Mouse (Mus musculus): ENCODE results near the gene D130043K22Rik. TPM values are rescaled to one million over a fixed set of nuclear protein-coding genes. Genes with fewer than 3 reads are reported as not detected.

D130043K22Rik gene
- total RNA-seq (2021), result not detected

DNA sequence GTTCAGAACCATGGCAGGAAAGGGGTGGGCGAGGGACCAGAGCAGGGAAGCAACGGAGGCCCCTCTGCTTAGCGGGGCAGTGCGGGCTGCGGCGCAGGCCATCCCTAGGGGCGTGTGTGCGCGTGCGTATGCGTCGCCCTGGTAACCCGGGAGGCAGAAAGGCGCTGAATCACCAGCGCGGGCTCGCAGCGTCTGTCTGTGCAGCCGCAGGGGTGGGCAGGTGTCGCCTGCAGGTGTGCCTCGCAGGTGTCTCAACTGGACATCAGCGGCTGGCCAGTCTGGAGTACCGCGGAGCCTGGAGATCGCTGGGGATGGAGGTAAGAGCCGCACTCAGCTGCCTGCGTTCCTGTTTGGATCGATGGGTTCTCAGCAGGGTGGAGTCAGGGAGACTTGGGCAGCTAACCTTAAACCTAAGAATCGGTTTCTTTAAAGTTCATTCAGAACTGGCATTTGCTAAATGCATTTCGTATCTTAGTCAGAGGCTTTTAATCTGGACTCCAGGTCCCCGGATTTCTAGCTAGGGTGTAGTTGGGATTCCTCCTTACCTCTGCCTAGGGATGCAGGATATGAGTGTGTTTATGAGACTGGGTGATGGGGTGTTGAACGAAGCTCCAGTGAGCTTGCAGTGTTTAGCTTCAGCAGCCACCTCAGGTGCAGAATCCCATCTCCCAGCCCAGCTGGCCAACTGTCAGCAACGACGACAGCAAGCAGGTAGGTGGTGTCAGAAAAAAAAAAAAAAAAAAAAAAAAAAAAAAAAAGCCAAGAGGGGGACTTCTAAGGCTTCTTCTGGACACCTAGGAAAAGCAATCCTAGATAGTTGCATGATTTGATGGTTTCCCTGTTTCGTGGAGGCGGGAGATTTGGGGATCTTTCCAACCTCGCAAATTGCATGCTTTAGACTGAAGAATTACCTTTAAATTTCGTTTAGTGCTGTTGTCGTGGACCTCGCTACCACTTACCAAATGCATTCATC is at the start of gene D130043K22Rik:
TSS of gene D130043K22Rik (plus strand) at position 153 of the 973 bp plus-strand sequence.
- peak; percentile 27 to 48 for DNase-seq
- intact Hi-C loops (cut with DNase I), result loop anchor here (5.0 kb wide), 1 partner anchor 77 kb away; no protein-coding TSS in a partner anchor

DNA sequence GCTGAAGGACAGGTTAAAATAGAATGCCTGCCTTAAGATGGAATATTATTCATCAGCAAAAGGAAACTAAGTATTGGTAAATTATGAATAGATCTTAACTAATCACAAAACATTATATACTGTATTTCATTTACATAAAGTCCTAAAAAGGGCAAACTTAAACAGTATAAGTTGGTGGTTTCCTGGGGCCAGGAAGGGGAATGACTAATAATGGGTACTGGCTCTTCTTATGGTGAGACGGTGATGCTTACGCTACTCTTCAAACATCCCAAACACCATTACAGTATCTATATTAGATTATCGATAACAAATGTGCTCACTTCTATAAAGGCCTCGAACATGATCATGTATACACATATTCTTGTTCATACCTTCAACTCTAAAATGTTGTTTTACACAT is 46.2 kb upstream of the D130043K22Rik start:
- DNase-seq, result no peak
- intact Hi-C loops (cut with DNase I), result no loop called here

DNA sequence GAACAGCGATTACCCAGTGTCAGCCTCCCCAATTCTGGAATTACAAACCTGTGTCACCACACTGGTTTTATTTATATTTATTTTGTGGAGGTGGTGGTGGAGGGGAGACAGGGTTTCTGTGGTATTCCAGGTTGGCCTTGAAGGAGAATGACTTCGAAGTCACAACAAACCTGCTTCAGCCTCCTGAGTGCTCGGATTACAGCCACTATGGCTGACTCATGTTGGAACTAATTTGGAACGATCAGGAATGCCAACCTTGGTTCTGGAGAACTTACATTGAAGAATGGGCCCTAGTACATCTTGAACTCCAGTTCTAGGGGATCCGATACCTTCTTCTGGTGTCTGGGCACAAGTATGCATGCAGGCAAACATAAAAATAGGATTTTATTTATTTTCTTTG is 45.6 kb upstream of the D130043K22Rik start:
- intact Hi-C loops (cut with DNase I), result no loop called here
- peak in 1 of 2 experiments; percentile 26 for DNase-seq

DNA sequence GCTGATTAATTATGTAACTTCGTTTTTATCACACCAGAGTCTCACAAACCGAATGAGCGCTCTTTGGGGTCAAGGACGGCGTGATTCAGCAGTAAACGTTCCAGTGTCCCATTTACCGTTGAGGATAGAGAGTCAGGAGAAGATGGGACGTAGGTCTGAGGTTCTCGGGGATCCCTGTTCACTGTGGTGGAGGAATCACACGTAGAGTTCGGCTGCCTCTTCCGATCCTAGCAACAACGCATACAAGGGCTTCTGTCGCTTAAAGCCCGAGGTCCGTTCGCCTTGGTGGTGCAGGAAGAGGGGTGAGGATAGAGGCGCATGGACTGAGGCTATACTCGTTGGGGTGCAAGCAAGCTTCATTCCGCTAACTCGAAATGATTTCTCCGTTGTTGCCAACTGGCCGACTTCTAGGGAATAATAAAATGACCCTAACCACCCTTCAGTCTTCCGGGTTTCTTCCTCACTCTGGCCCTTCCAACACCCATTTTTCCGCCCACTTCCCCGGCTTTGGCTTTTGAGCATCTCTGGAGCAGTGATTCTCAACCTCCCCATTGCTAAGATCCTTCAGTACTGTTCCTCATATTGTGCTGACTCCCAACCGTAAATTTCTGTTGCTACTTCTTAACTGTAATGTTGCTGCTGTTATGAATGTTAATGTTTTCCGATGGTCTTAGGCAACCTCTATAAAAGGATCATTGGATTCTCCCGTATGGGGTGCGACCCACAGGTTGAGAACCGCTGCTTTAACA is 44.8 kb upstream of the D130043K22Rik start:
- peak; percentile 62 to 71 for DNase-seq
- intact Hi-C loops (cut with DNase I), result loop anchor here (2.0 kb wide), 1 partner anchor 39 kb away; the partner anchor contains the start of gene Gmnn

DNA sequence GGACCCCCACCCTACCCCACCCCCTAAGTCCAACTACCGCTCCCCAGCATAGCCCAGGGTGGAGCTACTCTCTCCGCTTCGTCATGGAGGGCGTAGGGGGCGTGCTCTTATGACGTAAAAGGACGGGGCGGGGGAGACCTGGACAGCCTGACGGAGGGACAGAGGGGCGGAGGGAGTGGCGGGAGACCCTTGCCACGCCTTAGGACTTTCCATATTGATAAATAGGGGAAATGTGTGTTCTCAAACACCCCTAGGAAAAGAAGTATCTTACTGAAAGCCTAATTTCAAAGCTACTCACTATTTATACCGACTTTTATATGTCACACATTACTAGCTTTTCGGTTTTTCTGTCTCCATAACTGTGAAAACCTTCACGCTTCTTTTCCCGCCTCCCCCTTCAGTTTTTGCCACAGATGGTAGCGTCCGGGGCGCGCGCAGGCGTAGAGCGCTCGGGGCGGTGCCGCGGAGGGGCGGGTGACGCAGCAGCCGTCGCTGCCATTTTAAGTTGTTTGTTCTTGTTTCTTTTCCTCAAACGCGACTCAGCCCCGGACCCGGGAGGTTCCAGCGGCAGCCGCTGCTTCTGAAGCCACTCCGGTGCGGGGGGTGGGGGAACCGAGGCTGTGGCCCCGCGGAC is 44.1 kb upstream of the D130043K22Rik start:
- intact Hi-C loops (cut with DNase I), result loop anchor here (1.0 to 2.0 kb wide), 2 partner anchors 31 to 40 kb away; partner anchors contain the start of genes Acot13, Gmnn and Tdp2
- peak; percentile 97 to 98 for DNase-seq

GRCm38 (mm10) chr13:24801308-24801921 is 43.5 kb upstream of the D130043K22Rik start, which contains the start of gene BC005537:
BC005537 (plus strand) TSS chr13:24801657.
- no peak for DNase-seq
- intact Hi-C loops (cut with DNase I), result loop anchor here (1.0 to 2.0 kb wide), 2 partner anchors 30 to 41 kb away; partner anchors contain the start of genes Acot13, Gmnn and Tdp2

DNA sequence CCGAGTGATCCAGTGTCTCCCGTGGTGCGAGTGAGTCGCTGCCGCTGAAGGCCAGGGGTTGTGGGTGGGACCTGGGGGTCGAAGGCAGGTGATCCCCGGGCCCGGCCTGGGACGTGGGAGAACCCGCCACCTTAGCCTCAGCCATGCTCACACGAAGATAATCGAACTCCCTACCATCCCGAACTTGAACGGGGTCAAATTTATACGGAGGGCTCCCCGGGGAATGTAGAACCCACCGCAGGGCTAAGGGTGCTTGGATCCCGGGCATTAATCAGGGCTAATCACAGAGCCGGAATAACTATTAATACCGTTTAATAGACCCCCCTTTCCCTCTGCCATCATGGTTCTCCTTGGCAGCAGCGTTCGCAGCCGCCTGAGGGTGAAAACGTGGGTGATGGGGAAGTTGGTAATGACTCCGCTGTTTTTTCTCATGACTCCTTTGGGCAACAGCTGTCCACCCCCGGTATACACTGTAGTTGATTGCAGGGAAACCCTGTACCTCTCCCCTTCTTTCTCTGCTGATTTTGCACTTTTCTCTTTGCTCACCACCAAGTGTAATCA is 42.7 kb upstream of the D130043K22Rik start:
- DNase-seq, result peak; percentile 49 to 61
- intact Hi-C loops (cut with DNase I), result no loop called here

DNA sequence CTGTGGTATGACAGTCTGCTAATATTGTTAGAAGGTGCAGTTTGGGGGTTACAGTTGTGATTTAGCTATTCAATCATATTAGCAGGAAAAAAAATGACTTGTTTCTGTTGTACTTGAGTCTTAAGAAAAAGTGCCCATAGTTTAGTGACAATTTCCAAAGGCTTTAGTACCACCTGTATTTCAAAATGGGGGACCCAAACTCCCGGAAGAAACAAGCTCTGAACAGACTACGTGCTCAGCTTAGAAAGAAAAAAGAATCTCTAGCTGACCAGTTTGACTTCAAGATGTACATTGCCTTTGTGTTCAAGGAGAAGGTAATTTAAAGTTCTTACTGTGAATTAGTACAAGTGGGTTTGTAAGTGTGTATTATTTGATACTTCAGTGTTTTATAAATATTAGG is 41.7 kb upstream of the D130043K22Rik start:
- DNase-seq, result no peak
- intact Hi-C loops (cut with DNase I), result no loop called here

GRCm38 (mm10) chr13:24806079-24806478 is 38.9 kb upstream of the D130043K22Rik start:
- DNase-seq, result peak in 1 of 2 experiments; percentile 29
- intact Hi-C loops (cut with DNase I), result no loop called here

GRCm38 (mm10) chr13:24812521-24812920 is 32.4 kb upstream of the D130043K22Rik start:
- intact Hi-C loops (cut with DNase I), result no loop called here
- DNase-seq, result no peak

GRCm38 (mm10) chr13:24814616-24815015 is 30.3 kb upstream of the D130043K22Rik start:
- intact Hi-C loops (cut with DNase I), result no loop called here
- DNase-seq, result no peak

- intact Hi-C loops (cut with DNase I), result no loop called here
- peak in 1 of 2 experiments; percentile 15 for DNase-seq
These were observed 28.5 kb upstream of the D130043K22Rik start for GRCm38 (mm10) chr13:24816125-24817092.

DNA sequence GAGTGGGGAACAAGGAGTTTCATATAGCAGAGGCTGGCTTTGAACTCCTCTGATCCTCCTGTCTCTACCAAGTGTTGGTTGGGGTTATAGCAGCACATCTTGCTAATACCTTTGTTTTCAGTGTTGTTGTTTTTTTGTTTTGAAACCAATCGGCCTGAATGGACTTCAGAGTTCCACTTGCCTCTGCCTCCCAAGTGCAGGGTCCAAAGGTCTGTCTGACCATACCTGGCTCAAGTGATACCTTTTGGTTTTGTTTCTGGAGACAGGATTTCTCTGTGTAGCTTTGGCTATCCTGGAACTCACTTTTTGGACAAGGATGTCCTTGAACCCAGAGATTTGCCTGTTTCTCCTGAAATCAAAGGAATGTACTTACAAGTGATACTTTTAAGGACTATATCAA is 25.0 kb upstream of the D130043K22Rik start:
- DNase-seq, result no peak
- intact Hi-C loops (cut with DNase I), result no loop called here

DNA sequence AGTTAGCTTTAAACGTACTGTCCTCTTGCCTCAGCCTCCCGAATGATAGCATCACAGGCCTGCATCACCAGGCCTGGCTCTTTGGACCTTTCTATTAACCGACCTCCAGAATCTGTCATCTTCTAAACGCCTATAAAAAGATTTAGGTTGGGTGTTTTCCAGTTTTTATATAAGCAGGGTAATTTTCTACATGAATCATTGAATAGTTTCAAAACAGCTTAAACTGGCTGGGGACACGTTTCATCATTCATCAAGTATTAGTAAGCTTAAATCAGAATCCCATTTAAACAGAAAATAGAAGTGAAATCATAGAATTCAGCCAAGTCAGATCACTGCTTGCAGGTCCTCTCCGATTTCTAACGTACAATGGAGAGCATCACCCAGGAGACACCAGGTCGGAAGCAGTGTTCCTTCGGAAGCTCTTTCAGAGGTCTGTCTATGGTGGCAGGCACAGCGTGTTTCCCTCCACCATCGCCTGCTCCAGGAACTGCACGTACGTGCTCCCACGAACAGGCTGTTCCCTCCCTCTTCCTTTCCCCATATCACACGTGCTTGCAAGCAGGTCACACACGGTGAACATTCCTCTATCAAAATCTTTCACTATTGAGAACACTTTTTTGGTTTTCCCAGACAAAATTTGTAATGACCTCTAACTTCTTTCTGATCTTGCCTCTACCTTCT is 22.1 kb upstream of the D130043K22Rik start:
- no peak for DNase-seq
- intact Hi-C loops (cut with DNase I), result no loop called here

GRCm38 (mm10) chr13:24824647-24825046 is 20.3 kb upstream of the D130043K22Rik start:
- DNase-seq, result peak; percentile 57 to 59

GRCm38 (mm10) chr13:24825587-24825986 is 19.3 kb upstream of the D130043K22Rik start:
- DNase-seq, result peak; percentile 52 to 57
- intact Hi-C loops (cut with DNase I), result no loop called here

More at GRCm38 (mm10) chr13:24824647-24825046, 20.3 kb upstream of the D130043K22Rik start:
- intact Hi-C loops (cut with DNase I), result no loop called here

GRCm38 (mm10) chr13:24826116-24826515 is 18.8 kb upstream of the D130043K22Rik start:
- intact Hi-C loops (cut with DNase I), result no loop called here
- DNase-seq, result no peak
